Mouse (Mus musculus): ENCODE results near the gene Akr1c12. TPM values are rescaled to one million over a fixed set of nuclear protein-coding genes. Genes with fewer than 3 reads are reported as not detected.

Gene Akr1c12
- polyA plus RNA-seq, 1 experiment: 2.4 TPM

DNA sequence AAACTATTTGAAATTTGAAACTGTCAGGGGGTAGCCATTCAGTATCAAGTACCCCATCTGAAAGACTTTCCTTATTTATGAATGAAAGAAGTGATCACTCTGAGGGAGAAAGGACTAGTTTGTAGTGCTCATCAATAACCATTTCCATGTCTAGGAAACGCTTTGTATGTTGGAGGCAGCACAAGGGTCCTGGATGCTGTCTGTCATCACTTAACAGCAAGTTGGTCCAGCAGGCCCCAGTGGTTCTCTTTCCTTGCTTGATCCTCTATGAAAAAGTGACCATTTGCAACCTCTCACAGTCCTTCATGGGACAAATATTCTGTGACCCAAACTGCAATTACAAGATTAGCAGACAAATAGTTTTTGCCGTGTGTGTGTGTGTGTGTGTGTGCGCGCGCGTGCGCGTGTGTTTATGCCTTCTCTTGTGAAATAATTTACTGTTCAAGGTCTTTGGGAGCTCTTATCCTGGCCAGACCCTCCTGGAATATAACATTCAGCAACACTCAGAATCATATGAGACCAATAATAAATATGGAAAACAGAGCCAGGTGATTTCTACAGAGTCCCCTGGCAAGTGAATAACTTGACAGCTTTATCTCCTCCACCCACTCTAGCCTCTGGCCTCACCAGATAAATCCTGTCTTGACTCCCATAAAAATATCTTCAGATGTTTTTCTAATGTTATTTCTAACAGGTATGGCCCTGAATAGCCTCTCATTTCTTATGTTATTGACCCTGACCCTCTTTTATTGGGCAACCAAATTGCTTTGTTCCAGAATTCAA lies 48.2 kb downstream of the Akr1c12 start:
- Histone ChIP-seq H3K27me3 (ENCODE audit: control insufficient read depth, insufficient read depth, insufficient read length) (no peaks in the 10 kb centered on the region), H3K36me3 (ENCODE audit: control insufficient read depth, insufficient read depth) (no peaks in the 10 kb centered on the region), H3ac (ENCODE audit: control insufficient read depth, insufficient read length, low read depth) (no peak overlapping the region), H3K79me3 (ENCODE audit: low read depth) (no peaks in the 10 kb centered on the region), H3K79me2 (ENCODE audit: control insufficient read depth, insufficient read depth) (no peaks in the 10 kb centered on the region), H3K4me3 (ENCODE audit: insufficient read depth, poor library complexity, severe bottlenecking) (no peak overlapping the region)
- no peak for TF ChIP-seq MYOG (IDR thresholded peaks at IDR 0.05; ENCODE audit: control insufficient read depth, extremely low read depth, insufficient read length)
- no peak for TF ChIP-seq USF1 (IDR thresholded peaks at IDR 0.05; ENCODE audit: low read depth)
- no peak for TF ChIP-seq CEBPB (IDR thresholded peaks at IDR 0.05; ENCODE audit: low read depth)
- TF ChIP-seq CTCF (IDR thresholded peaks at IDR 0.05; ENCODE audit: control insufficient read depth, insufficient read depth, insufficient read length): no peak

DNA sequence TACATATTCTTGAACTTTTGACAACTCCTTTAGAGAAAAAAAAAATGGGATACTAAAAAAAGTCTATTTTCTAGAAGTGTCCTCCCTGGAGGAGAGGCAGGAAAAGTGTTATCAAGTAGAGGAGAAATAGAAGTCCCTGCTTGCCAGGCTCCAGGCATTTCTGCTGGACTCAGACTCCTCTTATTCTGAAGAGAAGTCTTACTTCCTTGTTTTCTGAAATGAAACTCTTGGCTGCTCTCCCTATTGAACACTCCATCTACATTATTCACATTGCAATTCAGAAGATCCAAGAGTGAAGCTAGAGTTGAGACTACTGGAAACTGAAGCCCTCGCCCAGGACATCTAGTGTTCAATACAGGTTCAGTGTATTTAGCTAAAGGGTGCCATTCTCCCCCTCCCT lies 50.8 kb downstream of the Akr1c12 start, which contains the start of gene Akr1c19:
Gene Akr1c19 (plus strand): TSS at position 260 of the 400 bp plus-strand sequence.
- no peak for TF ChIP-seq FOSL1 (IDR thresholded peaks at IDR 0.05; ENCODE audit: insufficient read depth, low read length, poor library complexity, severe bottlenecking)
- TF ChIP-seq MYOD1 (IDR thresholded peaks at IDR 0.05; ENCODE audit: control insufficient read depth, insufficient read length, low read depth): no peak
- no peak for TF ChIP-seq MYOG (IDR thresholded peaks at IDR 0.05; ENCODE audit: control insufficient read depth, extremely low read depth, insufficient read length)
- TF ChIP-seq CEBPB (IDR thresholded peaks at IDR 0.05; ENCODE audit: low read depth): no peak
- TF ChIP-seq CTCF (IDR thresholded peaks at IDR 0.05; ENCODE audit: control insufficient read depth, insufficient read depth, insufficient read length): no peak
- no peak for TF ChIP-seq USF1 (IDR thresholded peaks at IDR 0.05; ENCODE audit: low read depth)
- Histone ChIP-seq H3K79me2 (ENCODE audit: control insufficient read depth, insufficient read depth) (no peaks in the 10 kb centered on the region), H3K36me3 (ENCODE audit: control insufficient read depth, insufficient read depth) (no peaks in the 10 kb centered on the region), H3K79me3 (ENCODE audit: low read depth) (no peaks in the 10 kb centered on the region), H3ac (ENCODE audit: control insufficient read depth, insufficient read length, low read depth) (no peak within 1 kb of the TSS), H3K4me3 (ENCODE audit: insufficient read depth, poor library complexity, severe bottlenecking) (no peak within 1 kb of the TSS), H3K27me3 (ENCODE audit: control insufficient read depth, insufficient read depth, insufficient read length) (no peaks in the 10 kb centered on the region)

Other genes with a start within 250 kb of the Akr1c12 start
- 0.05 TPM for gene Akr1c14, start 230.4 kb downstream of the Akr1c12 start, polyA plus RNA-seq (2012; fragmentation: generic; extraction: Trizol)
- gene Akr1c18, start 128.8 kb downstream of the Akr1c12 start, polyA plus RNA-seq (2012; fragmentation: generic; extraction: Trizol): not detected
- 9.2 TPM for gene Akr1c13, start 88.3 kb downstream of the Akr1c12 start, polyA plus RNA-seq (2012; fragmentation: generic; extraction: Trizol)
- gene Akr1c19, start 50.7 kb downstream of the Akr1c12 start, polyA plus RNA-seq (2012; fragmentation: generic; extraction: Trizol): not detected
- gene Akr1c6, start 154.9 kb upstream of the Akr1c12 start, polyA plus RNA-seq (2012; fragmentation: generic; extraction: Trizol): not detected
- gene Akr1c20, start 243.9 kb upstream of the Akr1c12 start, polyA plus RNA-seq (2012; fragmentation: generic; extraction: Trizol): not detected

All from C2C12 (cell line).